Mouse (Mus musculus) megakaryocyte, embryonic 14.5 days (primary cell): ENCODE measurements at regions not wholly inside any gene's neighbourhood (a gene's known extent, or its start where the extent isn't known, plus 50 kb on each side); places are given as distances from the start of the nearest gene placed in this dataset.

Experiments
- H3K27me3 ChIP-seq: replicated peaks from 2 replicates; pipeline ENCODE3; 2012; ENCODE audit warnings: inconsistent platforms
- H3K36me3 ChIP-seq: replicated peaks from 2 replicates; pipeline ENCODE3; 2012; ENCODE audit warnings: low read length, inconsistent platforms, mixed read lengths
- H3K4me1 ChIP-seq: 2 replicates; pipeline ENCODE4 v1.6.1; 2012; ENCODE audit warnings: inconsistent platforms
- H3K4me3 ChIP-seq: replicated peaks from 2 replicates; pipeline ENCODE3; 2012; ENCODE audit warnings: moderate library complexity, mild to moderate bottlenecking, inconsistent platforms
- H3K9me3 ChIP-seq: 2 replicates; pipeline ENCODE4 v1.6.1; 2012; ENCODE audit warnings: inconsistent platforms
- FLI1 ChIP-seq: IDR thresholded peaks from 2 replicates; pipeline ENCODE4 v1.6.1; 2012; ENCODE audit warnings: low read length, inconsistent platforms, mixed read lengths
- GATA1 ChIP-seq: IDR thresholded peaks from 3 replicates; pipeline ENCODE4 v1.6.1; 2012; ENCODE audit warnings: mixed read lengths, low read length, inconsistent platforms, borderline replicate concordance

GRCm38 (mm10) chr5:111647686-111648200 lies 86.0 kb upstream of the Gm26897 start:
- no peak for TF ChIP-seq FLI1
- no peak for TF ChIP-seq GATA1
- Histone ChIP-seq H3K27me3 (peaks cover 61% of the 10 kb centered on the region), H3K36me3 (no peaks in the 10 kb centered on the region), H3K4me3 (no peak overlapping the region), H3K9me3 (peaks cover 5% of the 10 kb centered on the region; the same call in 1 of the 2 replicates), H3K4me1 (no peaks in the 10 kb centered on the region)

DNA sequence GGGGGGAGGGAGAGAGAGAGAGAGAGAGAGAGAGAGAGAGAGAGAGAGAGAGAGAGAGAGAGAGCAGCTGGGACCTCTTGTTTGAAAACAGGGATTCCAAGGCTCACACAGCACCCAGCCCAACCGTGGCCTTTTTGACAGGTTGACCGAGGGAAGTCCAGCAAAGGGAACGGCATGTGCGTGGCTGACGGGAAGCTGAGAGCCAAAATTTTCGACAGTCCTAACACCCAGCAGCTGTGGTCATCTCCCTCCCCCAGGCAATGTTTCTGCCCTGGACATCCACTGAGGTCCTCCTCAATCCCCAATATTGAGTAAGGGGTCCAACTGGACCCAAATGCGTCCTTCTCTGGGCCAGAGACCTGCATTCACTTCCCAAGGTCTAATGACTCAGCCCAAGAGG lies 85.2 kb upstream of the Gm26897 start:
- H3K36me3 ChIP-seq = no peaks in the 10 kb centered on the region
- H3K9me3 ChIP-seq = no peaks in the 10 kb centered on the region
- H3K27me3 ChIP-seq = peaks cover 63% of the 10 kb centered on the region
- TF ChIP-seq FLI1 (no peak), GATA1 (no peak)
- H3K4me1 ChIP-seq = peaks cover 3% of the 10 kb centered on the region; the same call in 1 of the 2 replicates
- H3K4me3 ChIP-seq = no peak overlapping the region

DNA sequence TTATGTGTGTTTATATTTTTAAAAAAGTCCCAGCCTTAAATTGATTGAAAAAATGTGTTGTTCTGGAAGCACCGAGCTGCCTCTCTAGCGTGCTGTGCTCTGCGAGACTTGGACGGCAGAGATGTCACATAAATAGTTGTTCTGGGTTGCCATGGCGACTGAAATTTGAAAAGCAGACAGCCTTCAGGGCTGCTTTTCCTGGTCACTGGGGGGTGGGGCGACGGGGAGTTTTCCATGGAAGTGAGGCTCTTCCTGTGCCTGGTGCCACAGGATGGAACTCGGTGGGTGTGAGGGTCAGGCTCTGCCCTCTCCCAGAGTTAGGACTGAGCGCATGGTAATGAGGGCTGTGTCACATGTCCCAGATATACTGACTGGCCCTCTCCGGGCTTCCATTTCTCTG lies 84.7 kb upstream of the Gm26897 start:
- Histone ChIP-seq H3K27me3 (peaks cover 61% of the 10 kb centered on the region), H3K4me3 (no peak overlapping the region), H3K4me1 (peaks cover 3% of the 10 kb centered on the region; the same call in 1 of the 2 replicates), H3K36me3 (no peaks in the 10 kb centered on the region), H3K9me3 (no peaks in the 10 kb centered on the region)
- TF ChIP-seq FLI1 (no peak), GATA1 (no peak)

DNA sequence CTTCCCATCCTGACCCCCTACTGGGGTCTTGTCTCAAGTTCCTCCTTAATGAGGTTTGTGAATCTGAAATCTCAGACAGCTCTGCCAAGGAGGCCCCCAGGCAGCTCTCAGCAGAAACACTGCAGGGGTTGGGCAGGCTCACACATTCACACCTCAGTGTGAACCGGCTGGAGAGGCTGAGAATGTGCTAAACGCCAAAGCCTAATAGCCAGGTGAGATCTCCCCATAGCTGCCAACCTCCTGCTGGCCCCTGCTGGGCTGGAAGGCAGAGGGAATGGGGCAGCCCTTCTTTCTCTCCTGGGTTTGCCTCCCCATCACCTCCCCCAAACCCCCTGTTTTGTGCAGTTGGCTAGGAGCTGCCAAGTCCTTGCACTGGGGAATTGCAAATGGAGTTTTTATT lies 81.3 kb upstream of the Gm26897 start:
- H3K4me3 ChIP-seq = no peak overlapping the region
- H3K9me3 ChIP-seq = peaks cover 6% of the 10 kb centered on the region; the same call in 1 of the 2 replicates
- H3K27me3 ChIP-seq = peaks cover 54% of the 10 kb centered on the region
- no peaks in the 10 kb centered on the region for H3K36me3 ChIP-seq
- H3K4me1 ChIP-seq = peaks cover 6% of the 10 kb centered on the region; the same call in 1 of the 2 replicates
- TF ChIP-seq FLI1 (no peak), GATA1 (no peak)

DNA sequence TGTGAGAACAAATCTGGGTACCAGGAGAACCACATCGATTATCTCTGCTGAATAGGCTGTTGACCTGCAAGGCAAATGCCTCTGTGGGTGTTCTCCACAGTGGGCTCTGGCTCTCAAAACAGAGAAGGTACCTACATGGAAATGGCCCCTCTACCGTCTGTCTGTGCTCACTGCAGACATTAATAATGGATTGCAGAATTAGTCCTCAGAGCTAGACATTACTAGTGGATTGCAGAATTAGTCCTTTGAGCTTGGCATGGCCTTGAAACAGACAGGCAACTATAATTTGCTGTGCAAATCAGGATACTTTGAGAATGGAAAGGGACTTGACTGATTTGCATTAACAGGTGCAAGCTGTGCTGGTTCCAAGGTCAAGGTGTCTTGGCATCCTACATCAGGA lies 77.3 kb upstream of the Gm26897 start:
- no peaks in the 10 kb centered on the region for H3K36me3 ChIP-seq
- H3K4me1 ChIP-seq = peaks cover 6% of the 10 kb centered on the region; the same call in 1 of the 2 replicates
- TF ChIP-seq GATA1 (no peak), FLI1 (no peak)

GRCm38 (mm10) chr5:111657759-111658429 lies 75.8 kb upstream of the Gm26897 start:
- peaks cover 50% of the 10 kb centered on the region for H3K27me3 ChIP-seq
- no peaks in the 10 kb centered on the region for H3K36me3 ChIP-seq
- peaks cover 6% of the 10 kb centered on the region; the same call in 1 of the 2 replicates for H3K4me1 ChIP-seq
- TF ChIP-seq GATA1 (no peak), FLI1 (no peak)
- peaks cover 6% of the 10 kb centered on the region; the same call in 1 of the 2 replicates for H3K9me3 ChIP-seq
- no peak overlapping the region for H3K4me3 ChIP-seq

More for the DNA sequence above, 77.3 kb upstream of the Gm26897 start:
- Histone ChIP-seq H3K27me3 (peaks cover 55% of the 10 kb centered on the region), H3K4me3 (no peak overlapping the region), H3K9me3 (peaks cover 6% of the 10 kb centered on the region; the same call in 1 of the 2 replicates)

GRCm38 (mm10) chr5:111659229-111659628 lies 74.5 kb upstream of the Gm26897 start:
- TF ChIP-seq GATA1 (no peak), FLI1 (no peak)
- Histone ChIP-seq H3K4me3 (no peak overlapping the region), H3K9me3 (peaks cover 6% of the 10 kb centered on the region; the same call in 1 of the 2 replicates), H3K4me1 (peaks cover 3% of the 10 kb centered on the region; the same call in 1 of the 2 replicates), H3K27me3 (peaks cover 49% of the 10 kb centered on the region), H3K36me3 (no peaks in the 10 kb centered on the region)

- H3K4me3 ChIP-seq = no peak overlapping the region
- peaks cover under 1% of the 10 kb centered on the region; the same call in 1 of the 2 replicates for H3K9me3 ChIP-seq
- TF ChIP-seq FLI1 (no peak), GATA1 (no peak)
- H3K27me3 ChIP-seq = peaks cover 54% of the 10 kb centered on the region
- no peaks in the 10 kb centered on the region for H3K4me1 ChIP-seq
- H3K36me3 ChIP-seq = no peaks in the 10 kb centered on the region
Observed at GRCm38 (mm10) chr5:111660447-111660846, 73.3 kb upstream of the Gm26897 start.

- no peaks in the 10 kb centered on the region for H3K4me1 ChIP-seq
- H3K9me3 ChIP-seq = no peaks in the 10 kb centered on the region
- no peak for TF ChIP-seq FLI1
- TF ChIP-seq GATA1 = no peak
- H3K36me3 ChIP-seq = no peaks in the 10 kb centered on the region
- no peak overlapping the region for H3K4me3 ChIP-seq
- peaks cover 59% of the 10 kb centered on the region for H3K27me3 ChIP-seq
Observed at GRCm38 (mm10) chr5:111660968-111661367, 72.8 kb upstream of the Gm26897 start.

- no peaks in the 10 kb centered on the region for H3K36me3 ChIP-seq
- TF ChIP-seq GATA1 = no peak
- TF ChIP-seq FLI1 = no peak
- peaks cover 66% of the 10 kb centered on the region for H3K27me3 ChIP-seq
- H3K4me1 ChIP-seq = no peaks in the 10 kb centered on the region
- no peak overlapping the region for H3K4me3 ChIP-seq
- no peaks in the 10 kb centered on the region for H3K9me3 ChIP-seq
Observed at GRCm38 (mm10) chr5:111661971-111662370, 71.8 kb upstream of the Gm26897 start.
